Mouse (Mus musculus): ENCODE results near the gene Gm49361.

- TF ChIP-seq POLR2A (IDR thresholded peaks at IDR 0.05; ENCODE audit: low read depth, low read length) = no peak
- no peak for TF ChIP-seq CTCF (IDR thresholded peaks at IDR 0.05; ENCODE audit: borderline replicate concordance, insufficient read depth, low read length)
Measured at GRCm38 (mm10) chr14:57639153-57639552, 106.8 kb downstream of the Gm49361 start.
